Mouse (Mus musculus) lung, postnatal 0 days (tissue): Measurements from ENCODE around the gene Avp. TPM values are rescaled to one million over a fixed set of nuclear protein-coding genes. Genes with fewer than 3 reads are reported as not detected.

Source experiments
- ATAC-seq: fragments of 200-750 bp; cut with Nextera tagmentation; 2 replicates; pipeline ENCODE4 v1.8.0; 2017; ENCODE audit warnings: moderate library complexity
- DNase-seq: peaks from one replicate; pipeline ENCODE4 v3.0.0-alpha.2; 2016; ENCODE audit warnings: low spot score
- H3K27ac ChIP-seq: fragments of 300-500 bp; sonication (generic); 2 replicates; pipeline ENCODE4 v1.5.1; 2014; ENCODE audit warnings: antibody characterized with exemption, mild to moderate bottlenecking, low read length, mixed read lengths
- H3K27me3 ChIP-seq: fragments of 300-500 bp; sonication (generic); replicated peaks from 2 replicates; pipeline ENCODE4 v1.6.1; 2014; ENCODE audit warnings: low read length, mixed read lengths; ENCODE audit not compliant: insufficient read depth
- H3K36me3 ChIP-seq: fragments of 300-500 bp; sonication (generic); 2 replicates; pipeline ENCODE4 v1.6.1; 2014; ENCODE audit warnings: low read length, mixed read lengths; ENCODE audit not compliant: insufficient read depth
- H3K4me1 ChIP-seq: fragments of 300-500 bp; sonication (generic); 2 replicates; pipeline ENCODE4 v1.6.1; 2014; ENCODE audit warnings: antibody characterized with exemption, low read depth, low read length, mixed read lengths; ENCODE audit not compliant: insufficient read depth
- H3K4me2 ChIP-seq: fragments of 300-500 bp; sonication (generic); replicated peaks from 2 replicates; pipeline ENCODE4 v1.6.1; 2014; ENCODE audit warnings: low read depth, mild to moderate bottlenecking, low read length, moderate library complexity, mixed read lengths
- H3K4me3 ChIP-seq: fragments of 300-500 bp; sonication (generic); 2 replicates; pipeline ENCODE4 v1.5.1; 2014; ENCODE audit warnings: low read depth, low read length
- H3K9ac ChIP-seq: fragments of 300-500 bp; sonication (generic); replicated peaks from 2 replicates; pipeline ENCODE4 v1.6.1; 2014; ENCODE audit warnings: low read depth, mild to moderate bottlenecking
- H3K9me3 ChIP-seq: fragments of 300-500 bp; sonication (generic); 2 replicates; pipeline ENCODE4 v1.6.1; 2016; ENCODE audit warnings: low read length, mixed read lengths
- CTCF ChIP-seq: IDR thresholded peaks from 2 replicates; pipeline ENCODE4 v1.5.1; 2016; ENCODE audit warnings: antibody characterized with exemption, mild to moderate bottlenecking
- EP300 ChIP-seq: IDR thresholded peaks from 2 replicates; pipeline ENCODE4 v1.6.1; 2016; ENCODE audit warnings: antibody characterized with exemption, mild to moderate bottlenecking, control low read depth
- WGBS: fragments of 180-500 bp; shearing (Covaris S2); extraction: QIAGEN DNeasy Blood & Tissue Kit; methylation state at CpG from one replicate; pipeline ENCODE4 v1.1.7; 2014; 5-methylcytosine and 5-hydroxymethylcytosine counted together
- polyA plus RNA-seq: library from polyadenylated mRNA; unstranded; fragments of >200 nt; fragmentation: Nextera tagmentation; extraction: Ambion mirVana; gene quantifications from 2 replicates; pipeline ENCODE4 v1.2.1, GENCODE M21; 2015

Gene Avp
- polyA plus RNA-seq, 1 experiment from 2014 or later = not detected

DNA sequence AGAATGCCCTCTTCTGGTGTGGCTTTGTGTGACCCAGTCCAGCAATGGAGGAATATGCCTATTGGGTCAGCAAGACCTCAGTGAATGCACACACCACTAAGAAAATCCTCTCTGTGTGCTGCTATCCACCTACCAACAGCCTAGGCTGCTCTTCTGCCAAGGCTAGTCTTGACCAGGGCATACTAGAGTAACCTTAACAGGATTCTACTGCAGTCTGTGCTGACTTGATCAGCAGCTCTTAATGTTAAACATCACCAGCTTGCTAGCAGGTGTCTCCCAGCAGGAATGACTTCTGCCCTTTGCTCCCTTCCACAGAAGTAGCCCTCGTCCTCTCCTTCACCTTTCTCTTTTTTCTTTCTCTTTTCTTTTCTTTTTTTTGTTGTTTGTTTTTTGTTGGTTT, 26.1 kb downstream of the Avp start:
- DNase-seq (no peak), ATAC-seq (no peak)
- TF ChIP-seq CTCF (no peak), EP300 (no peak)
- Histone ChIP-seq H3K4me2 (no peak overlapping the region), H3K9me3 (no peaks in the 10 kb centered on the region), H3K27ac (no peak overlapping the region), H3K27me3 (no peaks in the 10 kb centered on the region), H3K36me3 (peaks cover 16% of the 10 kb centered on the region), H3K4me1 (no peaks in the 10 kb centered on the region), H3K9ac (no peak overlapping the region), H3K4me3 (no peak overlapping the region)
- 97% methylated on average over 1 of the region's 1 CpGs for WGBS

DNA sequence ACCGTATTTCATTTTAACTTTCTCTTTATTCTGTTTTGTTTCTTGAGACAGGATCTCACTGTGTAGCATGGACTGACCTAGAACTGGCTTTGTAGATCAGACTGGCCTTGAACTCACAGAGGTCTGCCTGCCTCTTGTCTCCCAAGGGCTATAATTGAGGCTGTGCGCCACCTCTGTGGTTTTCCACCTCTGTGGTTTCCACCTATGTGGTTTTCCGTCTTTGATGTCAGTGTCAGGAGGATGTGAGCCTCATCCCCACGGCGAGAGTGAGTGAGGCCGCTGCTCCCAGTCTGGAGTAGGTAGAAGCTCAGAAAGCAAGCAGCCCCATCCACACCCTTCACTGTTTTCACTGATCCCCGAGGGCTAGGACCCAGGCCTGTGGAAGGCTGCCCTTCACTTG, 27.5 kb downstream of the Avp start:
- no peaks in the 10 kb centered on the region for H3K27me3 ChIP-seq
- no peak for ATAC-seq
- TF ChIP-seq EP300 (no peak), CTCF (no peak)
- no peaks in the 10 kb centered on the region for H3K4me1 ChIP-seq
- H3K4me2 ChIP-seq = no peak overlapping the region
- no peaks in the 10 kb centered on the region for H3K9me3 ChIP-seq
- no peak overlapping the region for H3K4me3 ChIP-seq
- 87% methylated on average over 7 of the region's 7 CpGs for WGBS
- H3K36me3 ChIP-seq = peaks cover 20% of the 10 kb centered on the region
- no peak for DNase-seq
- H3K9ac ChIP-seq = no peak overlapping the region
- H3K27ac ChIP-seq = no peak overlapping the region

DNA sequence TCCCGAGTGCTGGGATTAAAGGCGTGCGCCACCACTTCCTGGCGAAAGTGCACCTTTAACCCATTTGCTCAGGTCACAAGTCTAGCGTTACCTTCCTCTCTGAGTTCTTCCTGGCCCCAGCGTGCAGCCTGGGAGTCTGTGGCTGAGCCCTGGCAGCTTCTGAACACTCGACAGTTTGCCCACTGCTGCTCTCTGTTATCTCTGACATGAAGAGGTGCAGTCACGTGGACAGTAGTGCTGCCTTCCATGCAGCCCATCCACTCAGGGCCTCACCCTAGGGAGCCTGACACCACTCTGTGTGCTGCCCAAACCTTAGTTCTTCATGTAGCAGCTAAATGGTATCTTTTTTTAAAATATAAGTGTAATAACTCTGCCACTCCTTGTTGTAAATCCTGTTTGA, 35.4 kb downstream of the Avp start:
- ATAC-seq = no peak
- Histone ChIP-seq H3K4me3 (no peak overlapping the region), H3K27ac (no peak overlapping the region), H3K4me2 (no peak overlapping the region), H3K27me3 (no peaks in the 10 kb centered on the region), H3K9me3 (no peaks in the 10 kb centered on the region), H3K9ac (no peak overlapping the region), H3K36me3 (peaks cover 29% of the 10 kb centered on the region), H3K4me1 (no peaks in the 10 kb centered on the region)
- WGBS = 76% methylated on average over 8 of the region's 8 CpGs
- no peak for DNase-seq
- TF ChIP-seq CTCF = no peak
- TF ChIP-seq EP300 = no peak

DNA sequence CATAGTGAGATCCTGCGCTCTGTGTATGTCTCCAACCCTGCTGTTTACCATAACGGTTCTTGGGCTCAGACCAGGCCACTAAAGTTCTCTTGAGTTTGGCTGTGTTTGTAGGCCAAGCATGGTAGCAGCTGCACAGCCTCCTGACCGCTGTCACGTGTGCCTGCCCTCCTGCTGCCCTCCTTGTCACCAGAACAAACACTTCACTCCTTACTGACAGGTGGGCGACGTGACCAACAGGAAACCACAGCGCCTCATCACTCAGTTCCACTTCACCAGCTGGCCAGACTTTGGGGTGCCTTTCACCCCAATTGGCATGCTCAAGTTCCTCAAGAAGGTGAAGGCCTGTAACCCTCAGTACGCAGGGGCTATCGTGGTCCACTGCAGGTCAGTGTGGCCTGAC, 42.1 kb downstream of the Avp start:
- H3K36me3 ChIP-seq = peaks cover 27% of the 10 kb centered on the region
- H3K27me3 ChIP-seq = no peaks in the 10 kb centered on the region
- no peak overlapping the region for H3K4me2 ChIP-seq
- DNase-seq = no peak
- H3K9me3 ChIP-seq = no peaks in the 10 kb centered on the region
- no peak overlapping the region for H3K4me3 ChIP-seq
- TF ChIP-seq CTCF = no peak
- no peak for TF ChIP-seq EP300
- no peak overlapping the region for H3K27ac ChIP-seq
- H3K4me1 ChIP-seq = no peaks in the 10 kb centered on the region
- WGBS = 54% methylated on average over 9 of the region's 9 CpGs
- ATAC-seq = no peak
- no peak overlapping the region for H3K9ac ChIP-seq

DNA sequence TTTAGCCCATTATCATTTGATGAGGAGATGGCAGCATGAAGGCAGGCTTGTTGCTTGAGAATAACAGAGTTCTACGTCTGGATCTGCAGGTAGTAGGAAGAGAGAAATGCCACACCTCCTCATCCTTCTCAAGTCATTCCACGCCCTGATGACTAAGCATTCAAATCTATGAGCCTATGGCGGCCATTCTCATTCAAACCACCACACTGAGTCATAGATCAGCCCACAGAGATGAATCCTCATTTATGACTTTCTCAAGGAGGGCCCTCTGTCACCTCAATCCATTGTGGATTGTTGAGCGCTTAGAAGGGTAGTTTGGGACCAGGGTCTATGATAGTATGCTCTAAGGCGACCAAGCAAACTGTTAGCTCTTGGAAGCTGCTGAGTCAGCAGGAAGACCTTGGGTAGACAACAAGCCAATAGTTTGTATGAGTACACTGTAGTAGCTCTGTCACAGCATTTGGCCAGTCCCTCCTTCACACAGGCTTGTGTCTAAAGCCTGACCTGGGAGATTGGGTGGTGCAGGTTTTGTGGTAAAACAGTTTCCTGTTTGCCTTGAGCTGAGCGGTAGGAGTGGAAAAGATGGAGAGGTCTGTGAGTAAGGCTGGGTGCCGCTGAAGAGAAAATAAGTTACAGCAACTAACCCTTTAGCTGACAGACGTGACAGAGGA, 43.3 kb downstream of the Avp start:
- Histone ChIP-seq H3K36me3 (peaks cover 25% of the 10 kb centered on the region), H3K9ac (no peak overlapping the region), H3K27ac (no peak overlapping the region), H3K9me3 (no peaks in the 10 kb centered on the region), H3K4me3 (no peak overlapping the region), H3K4me2 (no peak overlapping the region), H3K4me1 (no peaks in the 10 kb centered on the region), H3K27me3 (no peaks in the 10 kb centered on the region)
- WGBS = 88% methylated on average over 8 of the region's 8 CpGs
- TF ChIP-seq CTCF = no peak
- TF ChIP-seq EP300 = no peak
- no peak for ATAC-seq
- DNase-seq = no peak

DNA sequence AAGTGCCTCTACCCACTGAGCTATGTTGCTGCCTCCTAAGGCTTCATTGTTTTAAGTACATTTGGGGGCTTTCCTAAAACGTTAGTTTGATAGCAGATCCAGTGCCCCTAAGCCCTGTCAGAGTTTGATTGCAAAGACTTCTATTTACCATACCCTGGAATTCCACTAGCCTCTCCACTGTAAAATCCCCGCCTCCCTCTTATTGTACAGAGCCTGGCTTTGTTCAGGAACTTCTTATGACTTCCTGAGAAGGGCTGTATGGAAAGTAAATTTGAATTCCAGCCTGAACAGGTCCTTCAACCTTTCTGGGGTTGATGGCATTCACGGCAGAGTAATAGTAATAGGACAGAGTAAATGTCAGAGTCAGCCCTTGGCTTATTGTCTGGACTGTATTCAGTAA, 45.5 kb downstream of the Avp start:
- H3K36me3 ChIP-seq = peaks cover 18% of the 10 kb centered on the region
- no peak overlapping the region for H3K4me2 ChIP-seq
- no peak overlapping the region for H3K9ac ChIP-seq
- DNase-seq (peak; percentile 30), ATAC-seq (peak; percentile 43)
- TF ChIP-seq CTCF = no peak
- TF ChIP-seq EP300 = no peak
- H3K9me3 ChIP-seq = no peaks in the 10 kb centered on the region
- H3K27me3 ChIP-seq = no peaks in the 10 kb centered on the region
- H3K27ac ChIP-seq = no peak overlapping the region
- no peaks in the 10 kb centered on the region for H3K4me1 ChIP-seq
- WGBS = 51% methylated on average over 3 of the region's 3 CpGs
- no peak overlapping the region for H3K4me3 ChIP-seq

DNA sequence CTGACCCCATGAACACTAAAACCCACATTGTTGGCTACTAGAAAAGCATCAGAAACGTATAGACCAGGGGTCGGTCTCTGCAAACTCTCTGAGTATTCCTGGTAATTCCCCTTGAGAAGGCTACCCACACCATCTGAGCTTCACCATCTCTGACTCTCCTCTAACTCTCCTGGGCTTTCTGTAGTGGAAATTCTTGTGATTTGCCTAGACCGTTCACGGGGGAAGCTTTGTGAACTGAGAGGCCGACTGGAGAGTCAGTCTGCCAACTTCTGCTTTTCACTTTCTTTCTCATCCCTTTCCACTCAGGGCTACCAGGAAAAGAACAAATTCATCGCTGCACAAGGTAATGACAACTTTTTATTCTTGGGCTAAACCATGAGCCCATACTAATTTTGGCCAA, 47.3 kb downstream of the Avp start:
- WGBS = 77% methylated on average over 6 of the region's 6 CpGs
- Histone ChIP-seq H3K4me3 (no peak overlapping the region), H3K27ac (no peak overlapping the region), H3K36me3 (peaks cover 11% of the 10 kb centered on the region; the same call in 1 of the 2 replicates), H3K27me3 (no peaks in the 10 kb centered on the region), H3K4me1 (no peaks in the 10 kb centered on the region), H3K9me3 (no peaks in the 10 kb centered on the region), H3K4me2 (no peak overlapping the region), H3K9ac (no peak overlapping the region)
- ATAC-seq (no peak), DNase-seq (no peak)
- TF ChIP-seq CTCF (no peak), EP300 (no peak)
